Mouse (Mus musculus): Measurements from ENCODE around the gene Cdc34.

GRCm38 (mm10) chr10:79714996-79715395 lies 33.0 kb downstream of the Cdc34 start:
- TF ChIP-seq POLR2A (IDR thresholded peaks at IDR 0.05; ENCODE audit: borderline replicate concordance, low read depth, low read length), result no peak
- no peak for TF ChIP-seq CTCF (IDR thresholded peaks at IDR 0.05; ENCODE audit: low read depth, low read length)

Data from bone marrow macrophage, adult 2 months (primary cell).